Mouse (Mus musculus) heart, adult 2 months (tissue): Measurements from ENCODE around the gene C6.

Experiments used
- CTCF ChIP-seq: fragments of 200-600 bp; IDR thresholded peaks from 2 replicates; pipeline ENCODE4 v1.8.1; 2022; ENCODE audit warnings: antibody characterized with exemption, mild to moderate bottlenecking, moderate library complexity
- POLR2A ChIP-seq: fragments of 200-500 bp; IDR thresholded peaks from 2 replicates; pipeline ENCODE4 v1.6.1; 2011; ENCODE audit warnings: mild to moderate bottlenecking, low read depth, low read length, control low read depth; ENCODE audit not compliant: insufficient read depth

DNA sequence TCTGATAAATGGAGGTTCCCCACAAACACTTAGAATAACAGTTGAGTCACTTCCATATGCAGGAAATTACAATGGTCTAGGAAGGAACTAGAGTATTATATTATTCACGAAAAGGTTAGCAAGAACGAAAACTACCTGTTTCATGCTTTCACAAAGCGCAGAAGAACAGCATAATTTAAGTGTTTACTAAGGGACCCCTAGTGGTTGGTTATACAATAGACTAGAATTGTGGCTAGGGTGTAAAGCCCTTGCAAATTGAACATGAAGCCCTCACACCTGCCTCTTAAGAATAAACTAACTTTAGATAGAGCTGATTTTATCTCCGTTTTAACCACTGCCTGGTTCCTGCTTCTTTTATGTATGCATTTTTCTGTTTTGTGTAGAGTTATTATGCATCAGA, 29.4 kb upstream of the C6 start:
- TF ChIP-seq CTCF, result peak; percentile 20; the same call in 1 of the 2 replicates
- TF ChIP-seq POLR2A, result no peak
